Mouse (Mus musculus) hindbrain, embryonic 10.5 days (tissue): Measurements from ENCODE around the gene Olfr1122. TPM values are rescaled to one million over a fixed set of nuclear protein-coding genes. Genes with fewer than 3 reads are reported as not detected.

Source experiments
- polyA plus RNA-seq: library from polyadenylated mRNA; unstranded; fragments of >200 nt; fragmentation: Nextera tagmentation; extraction: Ambion mirVana; gene quantifications from 2 replicates; pipeline ENCODE4 v1.2.1, GENCODE M21; 2016

The Olfr1122 gene
- polyA plus RNA-seq, 1 experiment from 2014 or later = not detected

Other genes starting within 250 kb of the Olfr1122 start
- gene Olfr1110, start 245.5 kb upstream of the Olfr1122 start, polyA plus RNA-seq = not detected in 2 replicates
- not detected in 2 replicates for gene Olfr1111, start 233.2 kb upstream of the Olfr1122 start, polyA plus RNA-seq
- gene Olfr1112, start 198.1 kb upstream of the Olfr1122 start, polyA plus RNA-seq = not detected in 2 replicates
- not detected in 2 replicates for gene Olfr1113, start 176.9 kb upstream of the Olfr1122 start, polyA plus RNA-seq
- gene Olfr1115, start 137.8 kb upstream of the Olfr1122 start, polyA plus RNA-seq = not detected in 2 replicates
- gene Olfr1116, start 118.3 kb upstream of the Olfr1122 start, polyA plus RNA-seq = not detected in 2 replicates
- gene Olfr1118, start 78.3 kb upstream of the Olfr1122 start, polyA plus RNA-seq = not detected in 2 replicates
- gene Olfr1120, start 31.0 kb upstream of the Olfr1122 start, polyA plus RNA-seq = not detected in 2 replicates
- not detected in 2 replicates for gene Olfr1121, start 16.0 kb upstream of the Olfr1122 start, polyA plus RNA-seq
- not detected in 2 replicates for gene Olfr1123, start 30.8 kb downstream of the Olfr1122 start, polyA plus RNA-seq
- 0.07 and 0.10 TPM in 2 replicates for gene Olfr1124, start 44.4 kb downstream of the Olfr1122 start, polyA plus RNA-seq
- gene Olfr1126, start 68.1 kb downstream of the Olfr1122 start, polyA plus RNA-seq = not detected in 2 replicates
- gene Pramel7, start 111.2 kb downstream of the Olfr1122 start, polyA plus RNA-seq = not detected in 2 replicates
- not detected in 2 replicates for gene Pramel6, start 120.7 kb downstream of the Olfr1122 start, polyA plus RNA-seq
- not detected in 2 replicates for gene Olfr153, start 145.9 kb downstream of the Olfr1122 start, polyA plus RNA-seq
- gene Olfr1128, start 159.7 kb downstream of the Olfr1122 start, polyA plus RNA-seq = not detected in 2 replicates
- not detected in 2 replicates for gene Olfr1129, start 188.1 kb downstream of the Olfr1122 start, polyA plus RNA-seq
- gene Olfr1130, start 220.4 kb downstream of the Olfr1122 start, polyA plus RNA-seq = not detected in 2 replicates
- gene Olfr1131, start 241.3 kb downstream of the Olfr1122 start, polyA plus RNA-seq = not detected in 2 replicates